Mouse (Mus musculus) gastrocnemius, adult 8-10 months (tissue): Measurements from ENCODE around the gene Otx2. TPM values are rescaled to one million over a fixed set of nuclear protein-coding genes. Genes with fewer than 3 reads are reported as not detected.
"Not testable (repeated sequence)": the region's sequence is repeated elsewhere in the genome, so short reads cannot be mapped to it uniquely, and the experiment has no call there.

Experiments used
- DNase-seq, 2 experiments: peaks; one replicate each; pipeline ENCODE4 v3.0.0; 2022; ENCODE audit warnings: low spot score in 2 of 2
- total RNA-seq, 4 experiments: library from RNA; stranded (reverse); gene quantifications; 2 replicates each; pipeline ENCODE4 v1.2.4; 2022

Otx2 gene
- total RNA-seq, 4 experiments from 2014 or later, result not detected

GRCm38 (mm10) chr14:48655073-48655791 lies 18.4 kb downstream of the Otx2 start:
- no peak for DNase-seq

- no peak for DNase-seq
These were observed 19.0 kb downstream of the Otx2 start for GRCm38 (mm10) chr14:48654551-48655072.

GRCm38 (mm10) chr14:48653676-48654510 lies 19.7 kb downstream of the Otx2 start:
- no peak for DNase-seq

GRCm38 (mm10) chr14:48653081-48653480 lies 20.5 kb downstream of the Otx2 start:
- DNase-seq, result no peak

GRCm38 (mm10) chr14:48652256-48652655 lies 21.4 kb downstream of the Otx2 start:
- DNase-seq, result no peak

- DNase-seq, result no peak
These were observed 22.0 kb downstream of the Otx2 start for GRCm38 (mm10) chr14:48651471-48652211.

- DNase-seq, result no peak
These were observed 31.9 kb downstream of the Otx2 start for GRCm38 (mm10) chr14:48641462-48642395.

- DNase-seq, result no peak
These were observed 40.5 kb downstream of the Otx2 start for GRCm38 (mm10) chr14:48633141-48633540.

GRCm38 (mm10) chr14:48632335-48632734 lies 41.3 kb downstream of the Otx2 start:
- DNase-seq, result no peak

GRCm38 (mm10) chr14:48631486-48631885 lies 42.1 kb downstream of the Otx2 start:
- no peak for DNase-seq

GRCm38 (mm10) chr14:48629404-48629803 lies 44.2 kb downstream of the Otx2 start:
- no peak for DNase-seq

- no peak for DNase-seq
These were observed 47.3 kb downstream of the Otx2 start for GRCm38 (mm10) chr14:48626271-48626670.

- DNase-seq, result no peak
These were observed 48.3 kb downstream of the Otx2 start for GRCm38 (mm10) chr14:48625331-48625694.

GRCm38 (mm10) chr14:48624596-48625330 lies 48.9 kb downstream of the Otx2 start:
- DNase-seq, result peak in 1 of 2 experiments; percentile 7

- DNase-seq, result not testable (repeated sequence)
These were observed 50.9 kb downstream of the Otx2 start for GRCm38 (mm10) chr14:48622726-48623125.

- no peak for DNase-seq
These were observed 57.3 kb downstream of the Otx2 start for GRCm38 (mm10) chr14:48616361-48616760.

GRCm38 (mm10) chr14:48608641-48609310 lies 64.8 kb downstream of the Otx2 start:
- DNase-seq, result no peak
